Comparison of ENCODE assay signal across 8 mouse cellular contexts in genomic region chr2:166445824-166446223, GRCm38 (mm10).
DNase-seq lines count a peak whose midpoint lies in the region; ATAC-seq and TF ChIP-seq lines count a peak whose summit lies in the region.
"Not testable (repeated sequence)": the region's sequence is repeated elsewhere in the genome, so short reads cannot be mapped to it uniquely, and the experiment has no call there.

No protein-coding gene starts in this region.

- not testable (repeated sequence) for H3K4me3 ChIP-seq in forebrain, embryonic 12.5 days (replicated peaks); heart, embryonic 12.5 days; hindbrain, embryonic 13.5 days; kidney, embryonic 15.5 days (replicated peaks); lung, embryonic 14.5 days (ENCODE audit: low read depth, low read length); midbrain, embryonic 15.5 days; neural tube, embryonic 15.5 days (replicated peaks)

- H3K27ac ChIP-seq in forebrain, embryonic 12.5 days; lung, embryonic 14.5 days (ENCODE audit: low read depth); midbrain, embryonic 15.5 days: not testable (repeated sequence)
- peak overlapping the region; percentile 43; the same call in 1 of the 2 replicates for H3K27ac ChIP-seq in heart, embryonic 12.5 days (ENCODE audit: poor library complexity, severe bottlenecking)
- H3K27ac ChIP-seq in hindbrain, embryonic 13.5 days, result peak overlapping the region; percentile 78
- 0 out of 2 replicates have a peak overlapping the region, but pooled peaks have one; percentile 23 for H3K27ac ChIP-seq in kidney, embryonic 15.5 days
- H3K27ac ChIP-seq in neural tube, embryonic 15.5 days (replicated peaks), result peak overlapping the region; percentile 48

- not testable (repeated sequence) for H3K9ac ChIP-seq in forebrain, embryonic 12.5 days; heart, embryonic 12.5 days; kidney, embryonic 15.5 days; lung, embryonic 14.5 days; midbrain, embryonic 15.5 days; neural tube, embryonic 15.5 days (replicated peaks)
- 0 out of 2 replicates have a peak overlapping the region, but pooled peaks have one; percentile 19 for H3K9ac ChIP-seq in hindbrain, embryonic 13.5 days

- H3K27me3 ChIP-seq in forebrain, embryonic 12.5 days; heart, embryonic 12.5 days (replicated peaks); kidney, embryonic 15.5 days; lung, embryonic 14.5 days (ENCODE audit: insufficient read depth, low read length); midbrain, embryonic 15.5 days (replicated peaks); neural tube, embryonic 15.5 days (replicated peaks): not testable (repeated sequence)
- peaks cover 11% of the 10 kb centered on the region; the same call in 1 of the 2 replicates for H3K27me3 ChIP-seq in hindbrain, embryonic 13.5 days

- H3K9me3 ChIP-seq in forebrain, embryonic 12.5 days; heart, embryonic 12.5 days (replicated peaks); hindbrain, embryonic 13.5 days; kidney, embryonic 15.5 days (replicated peaks); lung, embryonic 14.5 days (ENCODE audit: low read depth, low read length); midbrain, embryonic 15.5 days; neural tube, embryonic 15.5 days (replicated peaks): not testable (repeated sequence)

- TF ChIP-seq CTCF in lung, embryonic 14.5 days (IDR thresholded peaks at IDR 0.05; ENCODE audit: low read depth), result not testable (repeated sequence)

- 69% methylated on average over 7 of the region's 7 CpGs for WGBS in forebrain, embryonic 12.5 days
- WGBS in heart, embryonic 12.5 days, result 68% methylated on average over 7 of the region's 7 CpGs
- WGBS in hindbrain, embryonic 13.5 days, result 54% methylated on average over 7 of the region's 7 CpGs
- WGBS in kidney, embryonic 15.5 days, result 63% methylated on average over 7 of the region's 7 CpGs
- 54% methylated on average over 7 of the region's 7 CpGs for WGBS in lung, embryonic 14.5 days
- WGBS in midbrain, embryonic 15.5 days, result 59% methylated on average over 7 of the region's 7 CpGs
- WGBS in neural tube, embryonic 15.5 days, result 55% methylated on average over 7 of the region's 7 CpGs

- peaks cover 28% of the 10 kb centered on the region for H3K4me1 ChIP-seq in forebrain, embryonic 12.5 days
- H3K4me1 ChIP-seq in heart, embryonic 12.5 days (replicated peaks), result peaks cover 53% of the 10 kb centered on the region
- peaks cover 64% of the 10 kb centered on the region for H3K4me1 ChIP-seq in hindbrain, embryonic 13.5 days (replicated peaks)
- H3K4me1 ChIP-seq in kidney, embryonic 15.5 days, result peaks cover 70% of the 10 kb centered on the region
- peaks cover 13% of the 10 kb centered on the region for H3K4me1 ChIP-seq in lung, embryonic 14.5 days (ENCODE audit: insufficient read depth)
- H3K4me1 ChIP-seq in midbrain, embryonic 15.5 days, result peaks cover 44% of the 10 kb centered on the region
- H3K4me1 ChIP-seq in neural tube, embryonic 15.5 days, result peaks cover 72% of the 10 kb centered on the region

- 0 out of 2 replicates have a peak, but pooled peaks have one; percentile 23 for ATAC-seq in forebrain, embryonic 12.5 days (ENCODE audit: low FRiP score)
- ATAC-seq in heart, embryonic 12.5 days (ENCODE audit: insufficient number of reproducible peaks, low FRiP score); hindbrain, embryonic 13.5 days (ENCODE audit: low FRiP score): not testable (repeated sequence)
- ATAC-seq in kidney, embryonic 15.5 days (replicated peaks; ENCODE audit: low FRiP score), result peak; percentile 48; the same call in 1 of the 2 replicates
- ATAC-seq in lung, embryonic 14.5 days (ENCODE audit: insufficient read depth), result peak; percentile 22; the same call in 1 of the 2 replicates
- ATAC-seq in midbrain, embryonic 15.5 days (replicated peaks), result 0 out of 2 replicates have a peak, but pooled peaks have one; percentile 43
- ATAC-seq in neural tube, embryonic 15.5 days (ENCODE audit: low FRiP score), result peak; percentile 18; the same call in 1 of the 2 replicates

- peak; percentile 37 to 41 for DNase-seq in B cell, adult 2 months
- DNase-seq in lung, embryonic 14.5 days, result not testable (repeated sequence)

- not testable (repeated sequence) for H3K4me2 ChIP-seq in forebrain, embryonic 12.5 days; heart, embryonic 12.5 days; hindbrain, embryonic 13.5 days; kidney, embryonic 15.5 days; lung, embryonic 14.5 days; midbrain, embryonic 15.5 days; neural tube, embryonic 15.5 days

- H3K36me3 ChIP-seq in forebrain, embryonic 12.5 days (replicated peaks); heart, embryonic 12.5 days; hindbrain, embryonic 13.5 days; kidney, embryonic 15.5 days; lung, embryonic 14.5 days (ENCODE audit: insufficient read depth); midbrain, embryonic 15.5 days (replicated peaks); neural tube, embryonic 15.5 days: not testable (repeated sequence)
